Mouse (Mus musculus): ENCODE results near the gene Tmem98. TPM values are rescaled to one million over a fixed set of nuclear protein-coding genes. Genes with fewer than 3 reads are reported as not detected.

The Tmem98 gene
- polyA plus RNA-seq, 1 experiment from 2014 or later = 99.1 TPM

DNA sequence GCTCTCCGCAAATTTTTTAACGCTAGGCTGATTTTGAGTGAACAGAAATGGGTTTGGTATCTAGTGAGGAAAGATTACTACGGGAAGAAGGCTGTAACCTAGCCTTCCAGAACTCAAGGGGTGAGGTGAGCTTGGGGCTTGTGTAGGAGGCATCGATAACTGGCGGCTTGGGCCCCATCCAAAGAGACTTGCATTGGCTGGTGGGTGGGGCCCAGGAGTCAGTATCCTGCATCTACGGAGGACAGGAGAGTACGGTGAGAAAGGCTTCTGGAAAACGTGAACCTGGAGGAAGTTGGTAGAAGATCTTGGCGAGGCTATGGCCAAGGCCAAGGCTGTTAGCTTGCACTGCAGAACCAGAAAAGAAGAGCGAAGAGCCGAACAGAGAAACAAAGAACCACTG is 44.5 kb downstream of the Tmem98 start:
- Histone ChIP-seq H3K36me3 (no peaks in the 10 kb centered on the region), H3K4me2 (no peak overlapping the region), H3K9ac (no peak overlapping the region), H3K4me3 (no peak overlapping the region), H3K4me1 (replicated peaks) (peaks cover 3% of the 10 kb centered on the region; the same call in 1 of the 2 replicates), H3K27me3 (replicated peaks) (peaks cover 6% of the 10 kb centered on the region), H3K9me3 (replicated peaks) (no peaks in the 10 kb centered on the region), H3K27ac (ENCODE audit: poor library complexity, severe bottlenecking) (no peak overlapping the region)
- 78% methylated on average over 11 of the region's 11 CpGs for WGBS
- no peak for ATAC-seq (ENCODE audit: insufficient number of reproducible peaks, low FRiP score)

DNA sequence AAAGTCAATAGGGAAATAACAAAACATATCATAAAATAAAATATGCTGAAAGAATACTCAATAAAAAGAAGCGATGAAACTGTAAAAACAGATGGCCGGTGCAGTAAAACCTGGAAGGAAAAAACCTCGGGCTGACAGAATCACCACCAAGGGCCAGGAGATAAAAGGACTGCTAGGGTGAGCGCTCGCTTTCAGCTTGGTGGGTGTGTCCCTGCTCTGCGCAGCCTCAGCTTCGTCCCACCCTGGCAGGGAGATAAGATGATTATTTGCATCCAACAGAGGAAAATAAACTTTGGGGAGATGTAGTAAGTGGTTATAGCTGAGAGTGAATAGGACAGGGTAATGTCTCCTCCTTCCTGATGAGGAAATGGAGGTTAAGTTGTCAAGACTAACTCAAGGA is 44.9 kb downstream of the Tmem98 start:
- H3K4me1 ChIP-seq (replicated peaks) = peaks cover 3% of the 10 kb centered on the region; the same call in 1 of the 2 replicates
- H3K4me3 ChIP-seq = no peak overlapping the region
- H3K27ac ChIP-seq (ENCODE audit: poor library complexity, severe bottlenecking) = no peak overlapping the region
- ATAC-seq (ENCODE audit: insufficient number of reproducible peaks, low FRiP score) = no peak
- no peak overlapping the region for H3K4me2 ChIP-seq
- no peaks in the 10 kb centered on the region for H3K36me3 ChIP-seq
- H3K9ac ChIP-seq = no peak overlapping the region
- H3K9me3 ChIP-seq (replicated peaks) = no peaks in the 10 kb centered on the region
- 14% methylated on average over 7 of the region's 7 CpGs for WGBS
- H3K27me3 ChIP-seq (replicated peaks) = peaks cover 6% of the 10 kb centered on the region

DNA sequence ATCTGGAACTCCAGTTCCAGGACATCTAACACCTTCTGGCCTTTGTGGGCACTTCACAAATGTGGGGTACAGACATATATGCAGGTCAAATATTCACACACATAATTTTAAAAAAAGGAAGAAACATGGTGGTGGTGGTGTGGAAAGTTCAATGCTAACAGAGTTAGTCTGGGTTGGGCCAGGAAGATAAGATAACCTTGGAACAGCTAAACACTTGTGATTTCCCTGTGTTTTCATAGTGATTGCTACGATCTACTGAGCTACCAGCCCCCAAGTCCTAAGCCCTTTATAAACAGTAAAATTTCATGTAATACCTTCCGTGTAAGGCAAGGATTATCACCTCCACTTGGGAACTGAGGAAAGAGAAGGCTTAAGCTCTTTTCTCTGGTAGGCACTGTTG is 46.9 kb downstream of the Tmem98 start:
- no peaks in the 10 kb centered on the region for H3K36me3 ChIP-seq
- WGBS = 39% methylated on average over 2 of the region's 2 CpGs
- peaks cover 6% of the 10 kb centered on the region for H3K27me3 ChIP-seq (replicated peaks)
- H3K9ac ChIP-seq = no peak overlapping the region
- no peak overlapping the region for H3K4me2 ChIP-seq
- no peak for ATAC-seq (ENCODE audit: insufficient number of reproducible peaks, low FRiP score)
- no peaks in the 10 kb centered on the region for H3K9me3 ChIP-seq (replicated peaks)
- no peak overlapping the region for H3K27ac ChIP-seq (ENCODE audit: poor library complexity, severe bottlenecking)
- H3K4me3 ChIP-seq = no peak overlapping the region
- H3K4me1 ChIP-seq (replicated peaks) = peaks cover 3% of the 10 kb centered on the region; the same call in 1 of the 2 replicates

DNA sequence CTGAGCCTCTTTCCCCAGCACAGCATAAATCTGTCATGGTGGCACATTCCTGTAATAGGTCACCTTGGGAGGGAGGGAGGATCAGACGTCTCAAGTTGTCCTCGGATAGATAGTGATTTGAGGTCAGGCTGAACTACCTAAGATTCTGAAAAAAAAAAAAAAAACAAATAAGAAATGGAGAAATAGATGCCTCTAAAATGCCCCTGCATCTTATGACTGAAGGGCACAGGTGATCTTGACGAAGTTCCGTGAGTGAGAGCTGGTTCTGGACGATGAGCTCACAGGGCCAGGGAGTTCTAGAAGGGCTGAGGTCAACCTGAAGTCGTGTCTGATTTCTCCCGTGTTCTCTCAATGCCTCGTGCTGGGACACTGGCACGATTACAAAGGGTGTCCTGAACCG is 48.1 kb downstream of the Tmem98 start, which contains the start of gene Spaca3:
Spaca3 (plus strand) TSS at position 301 of the 400 bp plus-strand sequence.
- no peak within 1 kb of the TSS for H3K27ac ChIP-seq (ENCODE audit: poor library complexity, severe bottlenecking)
- peaks cover 3% of the 10 kb centered on the region; the same call in 1 of the 2 replicates for H3K4me1 ChIP-seq (replicated peaks)
- ATAC-seq (ENCODE audit: insufficient number of reproducible peaks, low FRiP score) = no peak
- no peaks in the 10 kb centered on the region for H3K36me3 ChIP-seq
- no peak within 1 kb of the TSS for H3K9ac ChIP-seq
- WGBS = 71% methylated on average over 10 of the region's 10 CpGs
- H3K9me3 ChIP-seq (replicated peaks) = no peaks in the 10 kb centered on the region
- H3K4me3 ChIP-seq = no peak within 1 kb of the TSS
- H3K4me2 ChIP-seq = no peak within 1 kb of the TSS
- H3K27me3 ChIP-seq (replicated peaks) = peaks cover 4% of the 10 kb centered on the region

DNA sequence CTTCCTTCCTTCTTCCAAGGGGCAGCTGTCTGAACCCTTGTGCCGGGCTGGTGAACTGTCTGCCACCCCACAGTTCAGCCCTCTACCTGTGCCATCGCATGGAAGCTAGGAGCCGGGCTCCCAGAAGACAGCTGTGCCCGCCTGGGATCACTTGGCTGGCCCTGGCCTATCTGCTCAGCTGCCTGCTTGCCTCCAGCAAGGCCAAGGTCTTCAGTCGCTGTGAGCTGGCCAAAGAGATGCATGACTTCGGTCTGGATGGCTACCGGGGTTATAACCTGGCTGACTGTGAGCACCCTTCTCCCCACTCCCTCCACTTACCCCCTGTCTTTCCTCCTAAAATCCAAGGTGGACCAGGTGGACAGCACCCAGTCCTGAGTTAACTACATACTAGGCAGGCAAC is 53.0 kb downstream of the Tmem98 start:
- Histone ChIP-seq H3K9me3 (replicated peaks) (no peaks in the 10 kb centered on the region), H3K27me3 (replicated peaks) (no peaks in the 10 kb centered on the region), H3K9ac (no peak overlapping the region), H3K4me3 (no peak overlapping the region), H3K27ac (ENCODE audit: poor library complexity, severe bottlenecking) (no peak overlapping the region), H3K36me3 (no peaks in the 10 kb centered on the region), H3K4me1 (replicated peaks) (no peaks in the 10 kb centered on the region), H3K4me2 (no peak overlapping the region)
- no peak for ATAC-seq (ENCODE audit: insufficient number of reproducible peaks, low FRiP score)
- 85% methylated on average over 7 of the region's 7 CpGs for WGBS

DNA sequence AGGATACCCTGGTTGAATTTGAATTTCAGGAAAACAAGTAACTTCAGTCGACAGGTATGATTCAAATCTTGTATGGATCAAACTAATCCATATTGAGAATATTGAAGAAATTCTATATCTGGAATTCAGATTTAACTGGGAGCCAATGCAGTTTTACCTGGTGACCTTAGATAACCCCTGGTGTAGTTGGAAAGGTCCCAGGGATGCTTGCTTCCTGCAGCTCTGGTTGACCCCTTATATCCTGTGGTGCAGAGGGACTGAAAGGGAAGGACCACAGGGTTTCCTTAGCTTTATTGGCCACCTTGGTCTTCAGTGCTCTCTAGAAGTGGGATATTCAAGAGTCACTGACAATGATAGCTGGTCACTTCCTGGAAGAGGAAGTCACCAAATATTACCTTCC is 58.1 kb downstream of the Tmem98 start:
- H3K9me3 ChIP-seq (replicated peaks) = no peaks in the 10 kb centered on the region
- ATAC-seq (ENCODE audit: insufficient number of reproducible peaks, low FRiP score) = no peak
- no peaks in the 10 kb centered on the region for H3K36me3 ChIP-seq
- 74% methylated on average over 1 of the region's 1 CpGs for WGBS
- H3K27ac ChIP-seq (ENCODE audit: poor library complexity, severe bottlenecking) = no peak overlapping the region
- H3K27me3 ChIP-seq (replicated peaks) = no peaks in the 10 kb centered on the region; the same call in 1 of the 2 replicates
- H3K4me1 ChIP-seq (replicated peaks) = peaks cover 12% of the 10 kb centered on the region
- H3K9ac ChIP-seq = no peak overlapping the region
- no peak overlapping the region for H3K4me2 ChIP-seq
- no peak overlapping the region for H3K4me3 ChIP-seq

Other genes with a start within 250 kb of the Tmem98 start
- gene Myo1d, start 30.1 kb upstream of the Tmem98 start, polyA plus RNA-seq (2016; fragmentation: Nextera tagmentation; extraction: Ambion mirVana) = 11.3 and 13.3 TPM in 2 replicates
- gene Spaca3, start 48.2 kb downstream of the Tmem98 start, polyA plus RNA-seq (2016; fragmentation: Nextera tagmentation; extraction: Ambion mirVana) = not detected in 2 replicates

Data from heart, embryonic 12.5 days (tissue).